Mouse (Mus musculus): Measurements from ENCODE around the gene Nol12.

GRCm38 (mm10) chr15:78928539-78928938 is 6.2 kb upstream of the Nol12 start:
- TF ChIP-seq GATA1 (IDR thresholded peaks at IDR 0.05; ENCODE audit: borderline replicate concordance, low read length) (no peak), FLI1 (IDR thresholded peaks at IDR 0.05; ENCODE audit: low read length) (no peak)
